Mouse (Mus musculus) retina, postnatal 7 days (tissue): ENCODE data around the gene Sema3a.
A peak's percentile ranks its signal among the peaks of the same experiment; 100 is the strongest.
"Not testable (repeated sequence)": the region's sequence is repeated elsewhere in the genome, so short reads cannot be mapped to it uniquely, and the experiment has no call there.

ENCODE experiments used
- DNase-seq: peaks from one replicate; pipeline ENCODE4 v3.0.0-alpha.2; 2012; ENCODE audit warnings: low read depth, low spot score

Sema3a gene

DNA sequence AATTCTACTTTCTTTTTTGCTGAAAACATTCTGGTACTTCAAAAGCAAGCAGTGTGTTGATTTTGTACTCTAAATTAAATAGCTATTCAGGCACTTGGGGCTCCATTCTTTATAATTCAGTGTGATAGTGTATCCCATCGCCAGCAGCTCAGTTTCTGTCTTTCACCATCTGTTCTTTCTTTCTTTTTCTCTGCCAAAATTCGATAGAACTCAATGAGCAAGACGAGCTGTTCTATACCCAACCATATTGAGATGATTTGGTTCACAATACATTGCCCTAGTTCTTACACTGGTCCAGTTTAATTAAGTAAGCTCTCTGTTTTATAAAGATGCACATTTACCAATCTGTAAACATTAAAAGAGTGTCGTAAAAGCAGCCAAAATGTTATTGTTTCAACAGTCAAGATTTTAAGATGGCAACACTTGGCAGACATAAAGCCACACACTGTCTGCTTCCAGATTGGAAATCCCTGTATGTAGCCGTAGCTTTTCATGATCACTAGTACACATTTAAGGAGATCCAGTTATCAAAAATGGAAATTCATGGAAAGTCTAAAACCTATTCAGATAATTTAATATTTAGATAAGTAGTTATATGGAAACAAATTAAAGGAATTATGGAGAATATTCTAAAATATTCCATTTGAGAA lies 296.2 kb downstream of the Sema3a start:
- no peak for DNase-seq

DNA sequence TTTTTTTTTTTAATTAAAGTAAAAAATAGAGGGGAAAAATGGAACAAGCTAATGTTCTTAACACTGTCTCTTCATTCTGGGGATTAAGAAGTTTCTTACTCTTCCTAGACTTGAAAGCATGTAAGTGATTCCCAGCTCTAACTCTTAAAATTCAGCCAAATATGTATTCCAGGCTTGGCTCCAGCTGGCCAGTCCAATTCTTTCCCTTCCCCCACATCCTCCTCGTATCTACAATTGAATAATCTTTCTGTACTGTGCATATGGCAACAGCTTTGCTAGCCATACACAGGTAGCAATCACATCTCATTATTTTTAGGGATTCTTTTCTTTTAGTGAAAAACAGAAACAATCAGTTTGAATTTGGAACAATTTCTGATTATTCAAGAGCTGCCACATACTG lies 303.5 kb downstream of the Sema3a start:
- DNase-seq: no peak

DNA sequence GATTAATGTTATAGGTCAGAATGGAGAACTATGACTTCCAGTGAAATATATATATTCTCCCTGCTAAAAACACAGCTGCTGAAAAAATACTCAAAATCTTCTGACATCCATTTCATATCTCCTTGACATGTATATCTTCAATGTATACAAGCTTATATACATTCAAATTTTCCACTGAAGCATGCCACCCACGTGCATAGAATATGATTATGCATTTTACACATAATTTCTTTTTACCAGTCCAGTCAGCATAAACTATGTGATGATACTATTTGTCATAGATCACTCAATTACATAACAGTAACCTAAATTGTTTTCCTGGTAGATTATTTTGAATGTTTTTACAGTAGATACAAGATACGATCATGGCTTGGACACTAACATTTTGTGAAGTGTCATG lies 306.6 kb downstream of the Sema3a start:
- DNase-seq: no peak

DNA sequence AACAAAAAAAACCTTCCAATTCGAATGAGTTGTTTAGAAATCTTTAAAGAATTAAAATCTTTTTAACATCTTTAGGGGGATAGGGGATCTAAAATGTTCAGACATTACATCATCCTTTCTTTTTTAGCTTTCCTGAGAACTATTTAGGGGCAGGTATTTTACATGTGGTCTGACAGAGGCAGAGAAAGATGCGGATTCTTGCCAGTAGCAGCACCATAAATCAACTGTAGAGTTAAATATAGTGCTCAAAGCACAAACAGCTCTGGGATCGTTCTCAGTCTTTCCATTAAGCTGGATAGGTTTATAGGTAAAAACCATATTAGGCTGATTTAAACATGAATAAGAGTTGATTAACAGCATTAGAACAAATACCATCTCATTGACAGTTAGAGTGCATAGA lies 307.4 kb downstream of the Sema3a start:
- DNase-seq: no peak

DNA sequence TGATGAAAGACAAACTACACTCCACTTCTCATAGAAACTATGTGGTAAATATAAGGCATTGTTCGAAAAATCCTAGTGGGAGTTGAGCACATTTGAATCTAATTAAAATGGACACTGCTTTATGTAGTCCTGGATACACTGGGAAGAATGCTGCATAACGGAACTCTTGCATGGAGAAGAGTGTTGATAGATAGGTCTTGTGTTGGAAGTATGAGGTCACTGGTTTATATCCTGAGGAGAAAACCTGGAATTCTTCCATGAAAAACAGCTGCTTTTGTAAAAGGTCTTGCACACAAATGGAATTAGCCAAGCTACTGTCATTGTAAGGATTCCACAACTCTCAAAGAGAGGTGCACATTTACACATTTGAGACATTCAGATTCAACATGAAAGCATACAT lies 308.1 kb downstream of the Sema3a start:
- DNase-seq: no peak

DNA sequence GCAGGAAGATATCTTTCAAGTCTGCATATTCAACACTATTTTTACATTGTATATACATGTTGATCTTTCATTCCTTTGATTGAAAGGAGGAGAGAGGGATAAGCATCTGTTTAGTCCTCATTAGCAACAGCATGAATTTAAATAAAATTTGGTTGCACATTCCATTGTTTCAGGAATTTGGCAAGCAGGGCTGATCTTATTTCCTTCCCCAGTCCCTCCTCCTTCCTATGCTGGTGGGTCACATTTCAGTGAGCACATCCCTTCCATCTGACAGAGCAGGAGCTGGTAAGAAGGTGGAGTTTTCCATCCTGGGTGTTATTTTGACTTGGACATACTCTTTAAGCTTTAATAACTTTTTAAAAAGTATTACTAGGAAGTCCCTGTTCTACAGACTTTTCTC lies 315.9 kb downstream of the Sema3a start:
- no peak for DNase-seq

DNA sequence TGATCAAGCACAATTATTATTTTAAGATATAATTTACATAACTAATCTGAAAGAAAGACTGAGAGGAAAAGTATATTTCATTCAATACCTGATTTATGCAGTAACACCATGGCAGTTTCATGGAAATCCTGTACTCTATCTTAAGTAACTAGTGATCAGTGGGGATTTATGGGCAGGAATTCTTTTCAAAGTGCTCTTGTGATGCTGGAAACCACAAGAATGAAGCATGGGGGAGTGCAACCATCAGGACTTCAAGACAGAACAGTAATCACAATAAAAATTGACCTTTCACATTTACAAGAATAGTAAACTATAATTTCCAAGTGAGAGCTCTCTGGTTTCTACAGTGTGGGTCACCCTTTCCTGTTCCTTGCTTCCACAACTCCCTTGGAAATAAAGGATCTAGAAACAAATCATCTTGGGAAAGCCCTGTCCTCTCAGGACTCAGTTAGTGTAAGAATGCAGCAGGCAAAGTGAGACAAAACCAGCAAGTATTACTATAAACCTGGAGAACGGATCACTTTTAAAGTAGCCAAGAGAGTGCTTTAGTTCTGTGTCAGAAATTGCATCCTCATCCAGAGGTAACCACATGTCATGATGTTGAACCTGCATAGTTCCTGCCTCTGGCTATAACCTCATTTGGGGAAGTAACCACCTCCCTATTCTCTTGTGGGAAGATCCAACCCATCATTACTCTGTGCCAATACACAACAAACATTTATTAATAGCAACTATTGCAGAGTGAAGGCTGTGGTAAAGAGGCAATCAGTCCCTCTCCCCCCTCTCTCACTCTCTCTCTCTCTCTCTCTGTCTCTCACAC lies 335.2 kb downstream of the Sema3a start:
- DNase-seq: no peak

DNA sequence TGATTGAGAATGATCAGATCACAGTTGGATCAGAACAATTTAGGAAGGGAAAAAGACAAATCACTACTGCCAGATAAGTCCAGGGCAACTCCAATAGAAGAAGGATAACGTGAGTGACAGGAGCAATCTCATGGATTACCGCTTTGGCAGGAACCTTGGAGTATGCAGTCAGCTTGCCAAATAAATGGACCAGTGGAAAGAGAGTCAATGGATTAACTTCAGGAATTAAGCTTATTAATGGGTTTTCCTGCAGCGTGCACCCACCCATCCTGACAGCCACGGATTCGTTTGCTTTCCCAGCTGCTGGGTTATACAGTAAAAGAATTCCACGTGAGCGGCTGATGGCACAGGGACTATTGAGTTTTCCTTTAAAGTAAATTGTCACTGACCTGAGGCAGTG lies 343.6 kb downstream of the Sema3a start:
- DNase-seq: no peak

DNA sequence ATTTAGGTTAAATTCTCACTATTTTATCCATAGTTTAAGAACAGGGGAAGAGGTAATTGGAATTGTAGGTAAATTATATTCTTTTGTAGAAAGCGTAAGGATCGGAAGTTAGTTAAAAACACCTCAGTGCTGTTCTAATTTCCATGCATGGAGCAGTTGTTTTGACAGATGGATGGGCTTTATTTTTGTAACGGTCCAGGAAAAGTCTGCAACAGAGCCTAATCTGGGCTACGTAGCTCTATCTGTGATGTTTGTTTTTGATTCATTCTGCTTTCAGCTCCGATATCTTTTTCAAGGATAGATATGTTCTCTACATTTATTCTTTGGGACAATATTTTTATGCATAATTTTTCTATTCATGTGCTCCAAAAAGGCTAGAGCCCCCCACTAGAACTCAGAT lies 344.2 kb downstream of the Sema3a start:
- DNase-seq: no peak

DNA sequence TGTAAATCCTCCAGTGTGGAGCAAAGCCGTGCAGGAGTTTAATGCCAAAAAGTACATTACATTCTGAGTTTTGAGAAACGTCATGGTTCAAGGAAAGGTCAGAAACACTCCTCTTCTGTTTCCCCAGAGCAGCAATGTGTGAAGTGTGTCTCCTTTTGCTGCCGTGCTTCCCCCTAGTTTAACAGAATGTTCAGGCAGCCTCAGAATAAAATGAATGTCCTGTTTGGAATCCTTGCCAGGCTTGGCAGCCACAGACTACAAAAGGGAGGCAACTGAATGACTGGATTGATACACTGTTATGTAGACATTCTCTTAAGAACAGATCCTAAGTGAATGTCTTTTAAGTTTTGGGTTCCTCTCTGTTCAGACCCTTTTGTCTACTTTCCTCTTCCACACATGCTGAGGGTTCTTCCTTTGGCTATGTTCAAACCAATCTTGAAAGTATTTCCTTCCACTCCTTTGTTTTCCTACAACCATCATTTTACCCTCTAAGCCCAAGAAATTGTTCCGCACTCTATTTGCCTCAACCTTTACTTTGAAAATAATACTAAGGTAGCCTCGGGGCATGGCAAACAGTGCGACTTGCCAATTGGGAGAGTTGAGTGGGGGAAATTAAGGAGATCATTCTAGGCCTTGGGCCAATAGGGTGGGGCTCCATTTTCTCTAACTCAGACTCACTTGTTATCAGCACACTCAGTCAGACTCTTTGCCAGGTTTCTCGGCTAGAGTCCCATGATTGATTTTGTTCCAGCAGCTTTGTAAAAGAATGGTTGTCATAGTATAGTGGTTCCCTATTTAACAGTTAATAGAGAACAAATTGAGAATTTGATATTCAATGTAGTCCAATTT lies 345.1 kb downstream of the Sema3a start:
- DNase-seq: no peak

DNA sequence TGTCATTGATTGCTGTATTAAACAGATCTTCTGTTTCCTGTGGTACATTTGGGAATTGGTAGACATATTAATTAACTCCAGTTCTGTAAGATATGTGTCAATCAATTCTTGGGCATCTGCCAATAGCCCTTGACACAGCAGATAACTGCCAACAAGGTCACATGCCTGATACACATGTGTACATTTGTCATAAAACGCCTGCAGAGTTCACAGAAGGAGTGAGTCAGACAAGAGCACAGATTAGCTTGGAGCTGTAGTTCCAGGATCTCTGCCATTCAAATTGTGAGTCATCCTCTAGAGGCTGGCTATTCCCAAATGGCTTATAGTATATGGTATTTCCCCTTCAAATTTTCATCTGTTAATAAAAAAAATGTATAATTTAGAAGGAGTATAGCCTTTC lies 352.4 kb downstream of the Sema3a start:
- no peak for DNase-seq

DNA sequence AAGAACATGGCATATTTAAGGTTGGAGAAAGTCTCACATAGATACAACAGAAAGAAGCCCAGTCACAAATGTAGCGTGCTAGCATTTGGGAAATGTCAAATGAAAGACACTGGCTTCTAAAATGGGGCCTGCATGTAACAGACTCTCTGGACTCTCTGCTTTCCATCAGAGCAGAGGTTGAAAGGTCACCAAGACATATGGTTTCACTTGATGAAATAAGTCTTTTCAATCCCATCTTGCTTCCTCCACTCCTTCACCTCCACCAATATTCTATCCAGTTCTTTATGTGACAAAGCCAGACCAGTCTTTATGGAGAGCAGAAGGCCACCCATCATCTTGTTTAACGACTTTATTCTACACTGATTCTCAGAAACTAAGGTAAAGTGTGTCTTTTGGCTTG lies 363.5 kb downstream of the Sema3a start:
- no peak for DNase-seq

DNA sequence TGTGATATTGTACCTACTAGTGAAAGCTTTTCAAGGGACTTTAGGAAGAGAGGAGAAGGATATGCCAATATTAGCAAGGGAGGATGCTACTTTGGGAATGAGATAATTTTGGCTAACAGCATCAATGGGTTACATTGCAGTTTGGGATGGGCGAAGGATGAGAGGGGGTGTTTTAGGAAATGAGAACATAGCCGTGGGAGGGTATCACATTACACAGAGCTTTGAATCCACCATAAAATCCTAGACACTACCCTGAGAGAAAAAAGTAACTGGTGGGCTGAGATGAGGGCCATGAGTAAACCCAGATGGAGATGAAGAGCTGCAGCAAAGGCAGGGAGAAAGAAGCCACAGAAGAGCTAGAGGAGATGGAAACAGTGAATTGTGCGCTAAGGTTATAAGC lies 370.8 kb downstream of the Sema3a start:
- not testable (repeated sequence) for DNase-seq

DNA sequence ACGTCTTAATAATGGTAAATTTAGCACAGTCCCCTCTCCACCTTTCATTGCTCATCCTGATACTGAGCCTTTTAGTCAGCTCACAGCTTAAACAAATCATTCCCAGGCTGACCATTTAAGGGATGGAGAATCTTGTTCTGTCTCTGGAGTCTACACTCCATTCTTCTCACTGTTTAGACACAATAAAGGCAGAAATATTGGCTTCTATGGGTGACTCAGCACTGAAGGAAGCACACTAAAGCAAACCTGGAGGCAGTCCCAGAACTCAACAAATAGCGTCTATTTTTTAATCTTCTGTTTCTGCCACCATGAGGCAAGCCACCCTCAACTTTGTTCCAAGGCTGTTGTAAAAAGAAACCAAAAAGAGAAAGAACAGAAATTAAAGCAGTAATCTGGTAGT lies 374.6 kb downstream of the Sema3a start:
- no peak for DNase-seq

DNA sequence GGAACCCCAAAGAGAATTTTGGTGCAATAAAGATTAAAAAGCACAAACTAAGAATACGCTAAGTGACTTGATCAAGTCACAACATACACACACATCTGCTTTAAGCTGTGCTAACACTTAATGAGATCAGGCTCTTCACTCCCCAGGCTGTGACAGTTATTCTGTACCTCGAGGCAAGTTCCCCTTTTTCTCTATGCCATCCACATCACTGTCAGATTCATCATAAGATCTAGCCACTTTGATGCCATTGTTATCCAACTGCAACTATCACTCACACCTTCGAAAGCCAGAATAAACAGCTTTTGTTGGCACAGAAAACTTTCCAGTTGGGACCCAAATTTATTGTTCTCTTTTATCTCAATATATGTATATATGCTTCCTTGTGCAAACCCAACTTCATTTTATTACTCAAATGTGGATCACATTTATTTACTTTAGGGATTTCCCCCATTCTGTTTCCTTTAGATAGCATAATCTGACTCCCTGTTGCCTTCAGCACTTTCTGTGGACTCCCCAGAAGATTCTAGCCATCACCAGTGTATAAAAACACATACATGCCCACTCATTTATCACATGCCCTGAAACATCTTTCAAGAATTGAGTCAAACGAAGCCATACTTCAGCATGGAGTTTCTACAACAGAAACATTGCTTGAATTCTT lies 380.8 kb downstream of the Sema3a start:
- no peak for DNase-seq

DNA sequence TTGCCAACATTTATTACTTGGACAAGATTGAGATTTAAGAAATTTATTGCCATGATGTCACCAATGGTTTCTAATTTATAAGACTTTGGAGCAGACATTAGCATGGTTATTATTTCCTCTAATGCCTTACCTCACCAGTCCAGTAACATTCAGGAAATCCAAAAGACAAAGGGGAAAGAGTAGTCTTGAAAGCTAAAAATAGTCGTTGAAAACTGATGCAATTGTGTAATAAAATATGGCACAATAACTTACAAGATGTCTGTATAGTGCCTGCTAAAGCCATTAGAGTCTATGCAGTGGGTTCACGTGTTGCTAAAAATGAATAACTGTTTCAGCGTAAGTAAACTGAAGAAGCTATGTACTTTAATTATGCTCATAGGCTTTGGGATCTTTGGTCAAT lies 383.9 kb downstream of the Sema3a start:
- DNase-seq: no peak

DNA sequence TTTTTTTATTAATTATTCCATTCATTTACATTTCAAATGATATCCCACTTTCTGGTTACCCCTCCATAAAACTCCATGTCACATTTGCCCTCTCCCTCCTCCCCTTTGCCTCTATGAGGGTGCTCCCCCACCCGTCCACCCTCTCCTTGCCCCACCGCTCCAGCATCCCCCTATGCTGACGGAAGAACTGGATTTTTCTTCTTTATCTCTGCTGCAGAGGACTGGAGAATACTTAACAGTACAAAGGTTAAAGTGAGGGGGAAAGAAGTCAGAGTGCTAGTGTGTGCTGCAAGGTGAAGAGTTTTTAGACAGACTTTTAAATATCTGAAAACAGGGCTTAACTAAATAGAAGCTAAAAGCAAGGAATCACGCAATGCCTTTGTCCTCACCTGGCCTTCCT lies 391.8 kb downstream of the Sema3a start:
- DNase-seq: no peak

DNA sequence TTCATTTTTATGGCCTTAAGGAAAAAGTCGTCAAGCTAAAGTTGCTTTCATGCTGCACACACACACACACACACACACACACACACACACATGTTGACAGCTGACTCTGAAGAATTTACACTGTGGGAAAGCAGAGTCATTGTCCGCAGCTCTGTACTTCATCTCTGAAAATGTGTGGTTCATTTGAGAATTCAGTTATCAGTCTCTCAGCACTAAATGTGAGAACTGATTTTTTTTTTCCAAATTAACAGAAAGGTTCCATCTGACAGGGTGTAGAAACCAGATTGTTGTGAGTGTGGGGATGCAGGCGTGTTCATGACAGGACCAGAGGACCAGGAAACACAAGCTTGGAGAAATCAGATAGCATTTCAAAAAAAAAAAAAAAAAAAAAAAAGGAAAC lies 400.4 kb downstream of the Sema3a start:
- no peak for DNase-seq

DNA sequence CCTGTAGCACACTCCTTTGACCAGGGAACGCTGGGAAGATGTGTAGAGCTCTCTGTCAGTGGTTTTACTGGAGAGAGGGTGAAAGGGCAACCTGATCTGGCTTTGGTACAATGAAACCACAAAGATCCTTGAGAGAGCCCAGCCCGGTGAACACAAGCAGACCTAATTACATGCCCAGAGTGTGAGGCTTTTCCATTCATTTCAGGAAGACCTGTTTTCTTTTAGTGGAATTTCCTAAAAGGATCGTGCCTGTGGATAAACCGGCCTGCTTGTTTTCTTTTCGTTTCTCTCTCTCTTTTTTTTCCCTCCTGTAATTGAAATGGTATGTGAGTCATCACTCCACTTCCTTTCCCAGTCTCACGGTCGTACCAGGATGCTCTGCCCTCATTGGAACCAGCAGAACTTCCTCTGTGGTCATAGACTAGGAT lies 401.8 kb downstream of the Sema3a start:
- DNase-seq: no peak

DNA sequence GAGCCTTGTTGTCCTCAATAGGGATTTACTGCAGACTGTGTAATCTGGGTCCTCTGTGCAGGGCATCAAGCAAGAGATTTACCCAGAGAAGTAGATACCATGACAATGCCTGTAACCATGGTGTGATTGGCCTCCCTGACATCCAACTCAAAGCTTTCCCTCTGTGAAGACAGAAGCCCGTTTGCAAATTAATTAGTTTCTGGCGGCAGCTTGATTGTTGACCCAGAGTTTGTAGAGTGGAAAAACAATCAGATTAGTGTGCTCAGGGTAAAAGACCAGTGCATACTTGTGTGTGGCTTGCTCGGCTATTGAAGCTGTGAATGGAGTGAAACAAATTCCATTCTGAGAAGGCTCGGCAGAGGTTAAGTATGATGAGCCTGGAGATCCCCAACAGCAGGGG lies 404.0 kb downstream of the Sema3a start:
- DNase-seq: peak; percentile 32

DNA sequence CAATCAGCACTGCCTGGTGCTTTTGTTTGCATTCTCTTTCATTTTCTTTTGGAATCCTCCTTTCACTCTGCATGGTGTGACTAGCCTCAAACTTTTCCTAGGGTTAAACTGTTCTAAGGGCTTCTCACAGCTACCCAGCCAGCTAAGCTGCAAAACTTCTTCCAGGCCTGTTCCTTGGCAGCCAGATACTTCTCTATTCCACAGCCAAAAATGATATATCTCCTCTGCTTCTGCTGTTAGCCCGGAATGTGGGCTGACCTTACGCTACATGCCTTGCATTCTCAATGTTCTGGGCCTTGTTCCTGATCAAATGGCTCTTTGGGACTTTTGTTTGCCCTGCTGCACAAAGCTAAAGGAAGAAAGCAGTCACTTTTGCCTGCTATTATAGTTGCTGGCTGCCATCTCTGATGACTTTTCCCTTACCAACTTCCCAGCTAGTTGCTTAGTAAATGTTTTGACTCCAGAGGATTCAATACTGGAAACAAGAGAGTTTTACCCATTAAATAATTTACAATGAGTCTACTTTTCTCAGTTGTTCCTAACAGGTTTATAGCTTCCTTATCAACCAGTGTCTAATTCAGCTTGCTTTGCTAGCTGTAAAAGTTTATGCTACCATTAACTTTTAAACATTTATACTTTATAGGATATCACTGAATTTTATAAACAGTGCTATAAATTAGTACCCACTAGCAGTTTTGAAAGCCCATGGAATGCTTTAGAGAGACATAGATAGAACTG lies 422.4 kb downstream of the Sema3a start:
- DNase-seq: no peak
